Mouse (Mus musculus) C2C12 (cell line): ENCODE results near the gene Fuca1.

Experiments
- CEBPB ChIP-seq: IDR thresholded peaks from one replicate; pipeline ENCODE4 v1.6.1; 2011; ENCODE audit warnings: low read depth, mild to moderate bottlenecking, control low read depth, moderate library complexity
- CTCF ChIP-seq: IDR thresholded peaks from one replicate; pipeline ENCODE4 v1.5.1; 2011; ENCODE audit not compliant: control insufficient read depth, insufficient read depth, insufficient read length

GRCm38 (mm10) chr4:135986943-135987710 is 66.6 kb downstream of the Fuca1 start, which contains the start of gene Pithd1:
- TF ChIP-seq CTCF, result no peak
- no peak for TF ChIP-seq CEBPB
